Mouse (Mus musculus) embryonic fibroblast, embryonic 13.5 days (primary cell): Measurements from ENCODE around the gene C4b.

Experiments
- CTCF ChIP-seq: IDR thresholded peaks from 2 replicates; pipeline ENCODE4 v1.5.1; 2011; ENCODE audit warnings: mild to moderate bottlenecking, control low read depth, low read length, moderate library complexity, borderline replicate concordance; ENCODE audit not compliant: insufficient read depth
- POLR2A ChIP-seq: IDR thresholded peaks from 2 replicates; pipeline ENCODE4 v1.6.1; 2011; ENCODE audit warnings: low read depth, mild to moderate bottlenecking, control low read depth, low read length, moderate library complexity

DNA sequence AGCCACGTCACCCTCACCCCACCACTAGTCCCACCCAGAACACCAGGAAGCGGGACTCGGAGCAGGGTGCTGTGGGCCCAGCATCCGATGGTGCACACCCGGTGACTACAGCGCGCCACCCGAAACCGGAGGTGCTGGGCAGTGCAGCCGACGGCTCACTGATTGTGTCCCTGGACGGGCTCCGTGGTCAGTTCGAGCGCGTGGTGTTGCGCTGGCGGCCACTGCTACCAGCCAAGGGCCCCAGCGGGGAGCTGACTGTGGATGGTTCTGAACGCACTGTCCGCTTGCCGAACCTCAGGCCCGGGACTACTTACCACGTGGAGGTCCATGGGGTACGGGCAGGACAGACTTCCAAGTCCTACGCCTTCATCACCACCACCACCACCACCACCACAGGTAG, 63.5 kb downstream of the C4b start:
- TF ChIP-seq POLR2A, result no peak
- TF ChIP-seq CTCF, result no peak
